Mouse (Mus musculus) liver, embryonic 14.5 days (tissue): ENCODE data around the gene Mbtps1.

Experiments
- CTCF ChIP-seq: IDR thresholded peaks from 2 replicates; pipeline ENCODE4 v1.5.1; 2016; ENCODE audit warnings: antibody characterized with exemption, low read depth, control low read depth
- EP300 ChIP-seq: IDR thresholded peaks from 2 replicates; pipeline ENCODE4 v1.6.1; 2016; ENCODE audit warnings: antibody characterized with exemption, low read depth

DNA sequence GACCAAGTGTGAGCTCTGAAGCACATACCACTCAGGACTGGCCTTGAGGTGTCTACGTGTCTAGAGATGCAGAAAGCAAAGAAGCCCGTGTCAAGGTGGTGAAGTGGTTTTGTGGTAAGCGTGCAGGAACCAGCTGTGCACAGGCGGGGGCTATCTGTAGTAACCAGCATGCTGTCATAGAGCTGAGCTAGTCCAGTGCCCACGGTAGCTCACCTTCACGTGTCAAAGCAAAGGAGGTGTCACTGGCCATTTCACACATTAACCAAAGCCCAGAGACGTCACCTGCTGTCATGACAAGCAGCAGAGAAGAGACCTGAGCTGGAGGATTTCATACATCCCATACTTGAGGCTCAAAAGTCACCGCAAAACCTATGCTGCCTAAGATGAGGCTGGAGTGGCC is 52.4 kb downstream of the Mbtps1 start:
- TF ChIP-seq CTCF, result no peak
- no peak for TF ChIP-seq EP300
